Mouse (Mus musculus): Measurements from ENCODE around the gene Spns1. TPM values are rescaled to one million over a fixed set of nuclear protein-coding genes. Genes with fewer than 3 reads are reported as not detected.
"Not testable (repeated sequence)": the region's sequence is repeated elsewhere in the genome, so short reads cannot be mapped to it uniquely, and the experiment has no call there.

The Spns1 gene
- polyA plus RNA-seq, 1 experiment = 52.3 TPM

GRCm38 (mm10) chr7:126330693-126331092 is 46.6 kb downstream of the Spns1 start:
- peaks cover 2% of the 10 kb centered on the region for H3K4me1 ChIP-seq (ENCODE audit: control insufficient read depth, insufficient read depth, low read length)
- H3K27ac ChIP-seq (ENCODE audit: insufficient read depth, low read length) = peak overlapping the region; percentile 96
- no peaks in the 10 kb centered on the region for H3K27me3 ChIP-seq (ENCODE audit: control insufficient read depth, insufficient read depth, low read length, poor library complexity, severe bottlenecking)
- H3K4me3 ChIP-seq (ENCODE audit: low read depth, low read length) = no peak overlapping the region
- H3K36me3 ChIP-seq (ENCODE audit: control insufficient read depth, insufficient read depth, low read length, poor library complexity, severe bottlenecking) = no peaks in the 10 kb centered on the region
- no peak overlapping the region for H3K9ac ChIP-seq (ENCODE audit: low read depth, poor library complexity, severe bottlenecking)
- TF ChIP-seq EP300 (IDR thresholded peaks at IDR 0.05; ENCODE audit: insufficient read depth, low read depth, low read length) = no peak
- peak; percentile 24 for TF ChIP-seq POLR2A (IDR thresholded peaks at IDR 0.05; ENCODE audit: insufficient read depth, low read length)
- no peak for TF ChIP-seq CTCF (IDR thresholded peaks at IDR 0.05; ENCODE audit: low read depth, low read length)
- H3K9me3 ChIP-seq (replicated peaks; ENCODE audit: control insufficient read depth, insufficient read depth, low read length, poor library complexity, severe bottlenecking) = no peaks in the 10 kb centered on the region

- Histone ChIP-seq H3K4me1 (ENCODE audit: control insufficient read depth, insufficient read depth, low read length) (peaks cover 2% of the 10 kb centered on the region), H3K27me3 (ENCODE audit: control insufficient read depth, insufficient read depth, low read length, poor library complexity, severe bottlenecking) (no peaks in the 10 kb centered on the region), H3K36me3 (ENCODE audit: control insufficient read depth, insufficient read depth, low read length, poor library complexity, severe bottlenecking) (no peaks in the 10 kb centered on the region), H3K27ac (ENCODE audit: insufficient read depth, low read length) (peak overlapping the region; percentile 74), H3K9me3 (replicated peaks; ENCODE audit: control insufficient read depth, insufficient read depth, low read length, poor library complexity, severe bottlenecking) (no peaks in the 10 kb centered on the region), H3K4me3 (ENCODE audit: low read depth, low read length) (no peak overlapping the region), H3K9ac (ENCODE audit: low read depth, poor library complexity, severe bottlenecking) (peak overlapping the region; percentile 22; the same call in 1 of the 2 replicates)
- TF ChIP-seq EP300 (IDR thresholded peaks at IDR 0.05; ENCODE audit: insufficient read depth, low read depth, low read length) (no peak), CTCF (IDR thresholded peaks at IDR 0.05; ENCODE audit: low read depth, low read length) (no peak), POLR2A (IDR thresholded peaks at IDR 0.05; ENCODE audit: insufficient read depth, low read length) (no peak)
Measured at GRCm38 (mm10) chr7:126329907-126330645, 47.2 kb downstream of the Spns1 start.

- H3K27me3 ChIP-seq (ENCODE audit: control insufficient read depth, insufficient read depth, low read length, poor library complexity, severe bottlenecking); H3K9me3 ChIP-seq (replicated peaks; ENCODE audit: control insufficient read depth, insufficient read depth, low read length, poor library complexity, severe bottlenecking); H3K4me1 ChIP-seq (ENCODE audit: control insufficient read depth, insufficient read depth, low read length); H3K9ac ChIP-seq (ENCODE audit: low read depth, poor library complexity, severe bottlenecking); H3K4me3 ChIP-seq (ENCODE audit: low read depth, low read length); H3K36me3 ChIP-seq (ENCODE audit: control insufficient read depth, insufficient read depth, low read length, poor library complexity, severe bottlenecking): not testable (repeated sequence)
- peak overlapping the region; percentile 21; the same call in 1 of the 2 replicates for H3K27ac ChIP-seq (ENCODE audit: insufficient read depth, low read length)
Measured at GRCm38 (mm10) chr7:126328848-126329247, 48.4 kb downstream of the Spns1 start.

GRCm38 (mm10) chr7:126325576-126326273 is 51.5 kb downstream of the Spns1 start:
- Histone ChIP-seq H3K9ac (ENCODE audit: low read depth, poor library complexity, severe bottlenecking) (peak overlapping the region; percentile 84), H3K27ac (ENCODE audit: insufficient read depth, low read length) (peak overlapping the region; percentile 98), H3K4me3 (ENCODE audit: low read depth, low read length) (peak overlapping the region; percentile 60)
- H3K27me3 ChIP-seq (ENCODE audit: control insufficient read depth, insufficient read depth, low read length, poor library complexity, severe bottlenecking); H3K4me1 ChIP-seq (ENCODE audit: control insufficient read depth, insufficient read depth, low read length); H3K9me3 ChIP-seq (replicated peaks; ENCODE audit: control insufficient read depth, insufficient read depth, low read length, poor library complexity, severe bottlenecking); H3K36me3 ChIP-seq (ENCODE audit: control insufficient read depth, insufficient read depth, low read length, poor library complexity, severe bottlenecking): not testable (repeated sequence)

- H3K4me3 ChIP-seq (ENCODE audit: low read depth, low read length) = peak overlapping the region; percentile 69
- H3K36me3 ChIP-seq (ENCODE audit: control insufficient read depth, insufficient read depth, low read length, poor library complexity, severe bottlenecking) = peaks cover 5% of the 10 kb centered on the region
- peak overlapping the region; percentile 84 for H3K9ac ChIP-seq (ENCODE audit: low read depth, poor library complexity, severe bottlenecking)
- no peaks in the 10 kb centered on the region for H3K27me3 ChIP-seq (ENCODE audit: control insufficient read depth, insufficient read depth, low read length, poor library complexity, severe bottlenecking)
- H3K4me1 ChIP-seq (ENCODE audit: control insufficient read depth, insufficient read depth, low read length) = peaks cover 2% of the 10 kb centered on the region
- TF ChIP-seq EP300 (IDR thresholded peaks at IDR 0.05; ENCODE audit: insufficient read depth, low read depth, low read length) (0 out of 2 replicates have a peak, but pooled peaks have one; percentile 63), POLR2A (IDR thresholded peaks at IDR 0.05; ENCODE audit: insufficient read depth, low read length) (no peak), CTCF (IDR thresholded peaks at IDR 0.05; ENCODE audit: low read depth, low read length) (no peak)
- H3K9me3 ChIP-seq (replicated peaks; ENCODE audit: control insufficient read depth, insufficient read depth, low read length, poor library complexity, severe bottlenecking) = 0 out of 2 replicates have a peak, but pooled peaks cover 2% of the 10 kb centered on the region
- peak overlapping the region; percentile 96 for H3K27ac ChIP-seq (ENCODE audit: insufficient read depth, low read length)
Measured at GRCm38 (mm10) chr7:126324791-126325190, 52.5 kb downstream of the Spns1 start.

GRCm38 (mm10) chr7:126323729-126324128 is 53.5 kb downstream of the Spns1 start:
- peak overlapping the region; percentile 84 for H3K9ac ChIP-seq (ENCODE audit: low read depth, poor library complexity, severe bottlenecking)
- TF ChIP-seq POLR2A (IDR thresholded peaks at IDR 0.05; ENCODE audit: insufficient read depth, low read length) (no peak), CTCF (IDR thresholded peaks at IDR 0.05; ENCODE audit: low read depth, low read length) (peak; percentile 67)
- peak overlapping the region; percentile 96 for H3K27ac ChIP-seq (ENCODE audit: insufficient read depth, low read length)
- peaks cover 2% of the 10 kb centered on the region for H3K4me1 ChIP-seq (ENCODE audit: control insufficient read depth, insufficient read depth, low read length)
- peak overlapping the region; percentile 69 for H3K4me3 ChIP-seq (ENCODE audit: low read depth, low read length)
- H3K9me3 ChIP-seq (replicated peaks; ENCODE audit: control insufficient read depth, insufficient read depth, low read length, poor library complexity, severe bottlenecking) = 0 out of 2 replicates have a peak, but pooled peaks cover 2% of the 10 kb centered on the region
- H3K27me3 ChIP-seq (ENCODE audit: control insufficient read depth, insufficient read depth, low read length, poor library complexity, severe bottlenecking) = no peaks in the 10 kb centered on the region
- peaks cover 5% of the 10 kb centered on the region for H3K36me3 ChIP-seq (ENCODE audit: control insufficient read depth, insufficient read depth, low read length, poor library complexity, severe bottlenecking)

Other genes with a start within 250 kb of the Spns1 start
- gene Xpo6, start 176.9 kb downstream of the Spns1 start, polyA plus RNA-seq (2011; ENCODE audit: insufficient read depth, insufficient read length, low read depth, missing spikeins) = 126 and 136 TPM in 2 replicates
- 24.7 TPM in 2 replicates for gene Sbk1, start 104.8 kb downstream of the Spns1 start, polyA plus RNA-seq (2011; ENCODE audit: insufficient read depth, insufficient read length, low read depth, missing spikeins)
- gene Lat, start 7.9 kb downstream of the Spns1 start, polyA plus RNA-seq (2011; ENCODE audit: insufficient read depth, insufficient read length, low read depth, missing spikeins) = 3.0 and 4.2 TPM in 2 replicates
- gene Nfatc2ip, start 19.3 kb upstream of the Spns1 start, polyA plus RNA-seq (2011; ENCODE audit: insufficient read depth, insufficient read length, low read depth, missing spikeins) = 76.8 and 78.6 TPM in 2 replicates
- gene Cd19, start 37.4 kb upstream of the Spns1 start, polyA plus RNA-seq (2011; ENCODE audit: insufficient read depth, insufficient read length, low read depth, missing spikeins) = not detected in 2 replicates
- 18.5 and 19.7 TPM in 2 replicates for gene Rabep2, start 51.3 kb upstream of the Spns1 start, polyA plus RNA-seq (2011; ENCODE audit: insufficient read depth, insufficient read length, low read depth, missing spikeins)
- gene Atp2a1, start 85.7 kb upstream of the Spns1 start, polyA plus RNA-seq (2011; ENCODE audit: insufficient read depth, insufficient read length, low read depth, missing spikeins) = 0.40 and 0.53 TPM in 2 replicates
- 41.8 and 43.8 TPM in 2 replicates for gene Sh2b1, start 98.0 kb upstream of the Spns1 start, polyA plus RNA-seq (2011; ENCODE audit: insufficient read depth, insufficient read length, low read depth, missing spikeins)
- gene Tufm, start 109.9 kb upstream of the Spns1 start, polyA plus RNA-seq (2011; ENCODE audit: insufficient read depth, insufficient read length, low read depth, missing spikeins) = 100 and 102 TPM in 2 replicates
- gene Atxn2l, start 126.0 kb upstream of the Spns1 start, polyA plus RNA-seq (2011; ENCODE audit: insufficient read depth, insufficient read length, low read depth, missing spikeins) = 160 and 172 TPM in 2 replicates
- 348 and 363 TPM in 2 replicates for gene Eif3c, start 189.0 kb upstream of the Spns1 start, polyA plus RNA-seq (2011; ENCODE audit: insufficient read depth, insufficient read length, low read depth, missing spikeins)
- 2.0 and 2.4 TPM in 2 replicates for gene Apobr, start 207.5 kb upstream of the Spns1 start, polyA plus RNA-seq (2011; ENCODE audit: insufficient read depth, insufficient read length, low read depth, missing spikeins)
- 44.9 and 52.5 TPM in 2 replicates for gene Cln3, start 208.4 kb upstream of the Spns1 start, polyA plus RNA-seq (2011; ENCODE audit: insufficient read depth, insufficient read length, low read depth, missing spikeins)
- not detected in 2 replicates for gene Il27, start 217.5 kb upstream of the Spns1 start, polyA plus RNA-seq (2011; ENCODE audit: insufficient read depth, insufficient read length, low read depth, missing spikeins)